Mouse (Mus musculus): Measurements from ENCODE around the gene Gm10577.

The Gm10577 gene

DNA sequence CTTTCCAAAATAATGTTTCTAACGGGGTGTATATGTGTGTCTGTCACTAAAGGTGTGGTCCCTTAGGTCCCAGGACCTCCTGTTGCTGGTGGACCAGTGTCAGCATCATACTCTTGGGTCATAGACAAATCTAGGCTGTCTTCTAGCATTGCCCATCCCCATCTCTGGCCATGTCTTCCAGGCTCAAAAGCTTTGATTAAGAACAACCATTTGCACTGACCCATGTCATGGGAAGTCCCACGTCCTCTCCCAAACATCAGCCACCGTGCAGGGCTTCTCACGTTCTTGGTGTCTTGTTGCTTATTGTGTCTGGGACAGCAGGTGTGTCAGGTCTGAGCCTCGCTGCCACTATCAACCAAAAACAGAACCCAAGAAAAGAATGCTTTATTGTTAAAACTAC lies 24.9 kb downstream of the Gm10577 start:
- DNase-seq (ENCODE audit: low spot score in 2 of 2): no peak

DNA sequence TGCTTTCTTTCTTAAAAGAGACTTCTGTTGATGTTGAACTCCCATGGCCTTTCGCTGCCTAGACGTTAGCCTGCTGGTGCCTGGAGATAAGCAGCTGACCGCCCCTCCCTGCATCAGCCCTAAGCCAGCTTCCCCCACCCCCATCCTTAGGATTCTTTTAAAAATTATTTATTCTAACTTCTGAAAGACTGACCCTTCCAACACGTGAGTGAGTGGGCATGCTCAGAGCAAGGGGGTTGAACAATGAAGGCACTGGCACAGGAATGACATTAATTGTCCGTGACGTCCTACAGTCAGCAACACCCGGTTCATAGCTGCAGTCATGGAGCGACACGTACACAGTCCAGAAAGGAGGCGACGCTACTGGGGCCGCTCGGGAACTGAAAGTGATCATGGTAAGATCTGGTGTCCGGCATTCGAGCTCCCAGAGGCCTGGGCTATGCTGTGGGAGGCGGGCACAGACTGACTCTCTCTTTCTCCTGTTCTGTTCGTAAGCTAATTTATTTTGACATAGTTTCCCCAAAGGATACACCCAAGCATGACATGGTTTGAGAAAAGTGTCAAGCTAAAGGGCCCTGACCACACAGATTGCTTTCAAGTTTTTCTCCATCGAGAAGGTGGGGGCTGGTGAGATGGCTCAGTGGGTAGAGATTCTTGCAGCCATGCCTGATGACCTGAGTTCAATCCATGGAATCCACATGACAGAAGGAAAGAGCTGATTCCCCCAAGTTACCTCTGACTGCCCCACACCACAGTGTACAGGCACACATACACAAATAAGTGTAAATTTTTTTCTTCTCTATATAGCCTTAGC lies 25.8 kb downstream of the Gm10577 start:
- no peak for DNase-seq (ENCODE audit: low spot score in 2 of 2)

- DNase-seq (ENCODE audit: low spot score in 2 of 2): no peak
Measured at GRCm38 (mm10) chr4:100992086-100992485, 28.4 kb downstream of the Gm10577 start.

DNA sequence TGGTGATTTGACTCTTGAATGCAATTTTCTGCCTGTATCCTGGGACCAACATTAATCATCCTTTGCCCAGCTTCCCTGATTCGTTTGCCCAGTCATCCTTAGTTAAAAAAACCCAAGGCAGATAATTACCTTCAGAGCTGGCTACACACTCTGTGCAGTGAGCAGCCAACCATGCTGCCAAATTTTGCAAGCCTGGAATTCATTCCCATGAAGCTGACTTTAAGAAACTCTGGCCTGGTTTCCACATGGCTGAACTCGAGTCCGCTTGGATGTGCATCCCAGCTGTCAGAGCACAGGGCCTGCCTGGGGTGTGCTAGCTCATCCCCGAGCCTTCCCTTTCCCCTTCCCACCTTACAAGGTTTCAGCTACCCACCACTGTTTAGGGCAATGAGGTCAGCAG lies 29.5 kb downstream of the Gm10577 start:
- no peak for DNase-seq (ENCODE audit: low spot score in 2 of 2)

- no peak for DNase-seq (ENCODE audit: low spot score in 2 of 2)
Measured at GRCm38 (mm10) chr4:100988231-100988799, 32.2 kb downstream of the Gm10577 start.

DNA sequence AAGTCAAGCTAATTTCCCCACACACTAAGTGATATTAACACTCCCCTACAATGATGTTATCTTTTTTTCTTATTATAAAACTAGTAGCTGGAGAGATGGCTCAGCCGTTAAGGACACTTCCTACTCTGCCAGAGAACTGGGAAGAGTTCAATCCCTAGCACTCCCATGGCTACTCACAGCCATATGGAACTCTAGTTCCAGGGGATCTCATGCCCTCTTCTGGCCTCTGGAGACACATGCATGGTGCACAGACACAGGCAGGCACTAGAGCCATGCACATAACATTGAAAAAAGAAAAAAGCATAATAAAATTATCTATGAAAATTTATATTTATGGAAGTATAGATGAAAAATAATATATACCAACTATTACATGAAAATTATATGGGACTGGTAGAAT lies 33.3 kb downstream of the Gm10577 start:
- no peak for DNase-seq (ENCODE audit: low spot score in 2 of 2)

GRCm38 (mm10) chr4:100977522-100977921 lies 43.0 kb downstream of the Gm10577 start:
- no peak for DNase-seq (ENCODE audit: low spot score in 2 of 2)

GRCm38 (mm10) chr4:100974455-100975035 lies 46.0 kb downstream of the Gm10577 start:
- no peak for DNase-seq (ENCODE audit: low spot score in 2 of 2)

- DNase-seq (ENCODE audit: low spot score in 2 of 2): no peak
Measured at GRCm38 (mm10) chr4:100973641-100974454, 46.6 kb downstream of the Gm10577 start.

Measured in frontal cortex, postnatal 10 days (tissue).